Mouse (Mus musculus): ENCODE measurements at regions not wholly inside any gene's neighbourhood (a gene's known extent, or its start where the extent isn't known, plus 50 kb on each side); places are given as distances from the start of the nearest gene placed in this dataset.

- intact Hi-C loops (cut with DNase I), result no loop called here
- peak in 1 of 2 experiments; percentile 4 for DNase-seq (ENCODE audit: low spot score in 2 of 2)
These were observed 183.5 kb downstream of the Hsfy2 start for GRCm38 (mm10) chr1:56453756-56454155.

- intact Hi-C loops (cut with DNase I), result no loop called here
- no peak for DNase-seq (ENCODE audit: low spot score in 2 of 2)
These were observed 194.4 kb downstream of the Hsfy2 start for GRCm38 (mm10) chr1:56442835-56443234.

GRCm38 (mm10) chr1:56406786-56407185 is 230.4 kb downstream of the Hsfy2 start:
- intact Hi-C loops (cut with DNase I), result no loop called here
- no peak for DNase-seq (ENCODE audit: low spot score in 2 of 2)

- no peak for DNase-seq (ENCODE audit: low spot score in 2 of 2)
- intact Hi-C loops (cut with DNase I), result no loop called here
These were observed 233.9 kb downstream of the Hsfy2 start for GRCm38 (mm10) chr1:56403351-56403750.

GRCm38 (mm10) chr1:56395832-56396231 is 241.4 kb downstream of the Hsfy2 start:
- DNase-seq (ENCODE audit: low spot score in 2 of 2), result no peak
- intact Hi-C loops (cut with DNase I), result no loop called here

GRCm38 (mm10) chr1:56387086-56387485 is 250.1 kb downstream of the Hsfy2 start:
- intact Hi-C loops (cut with DNase I), result no loop called here
- DNase-seq (ENCODE audit: low spot score in 2 of 2), result no peak

GRCm38 (mm10) chr1:56366319-56366718 is 270.9 kb downstream of the Hsfy2 start:
- intact Hi-C loops (cut with DNase I), result no loop called here

GRCm38 (mm10) chr1:56360857-56361256 is 276.4 kb downstream of the Hsfy2 start:
- intact Hi-C loops (cut with DNase I), result no loop called here
- DNase-seq (ENCODE audit: low spot score in 2 of 2), result no peak

More at GRCm38 (mm10) chr1:56366319-56366718, 270.9 kb downstream of the Hsfy2 start:
- no peak for DNase-seq (ENCODE audit: low spot score in 2 of 2)

- intact Hi-C loops (cut with DNase I), result no loop called here
- no peak for DNase-seq (ENCODE audit: low spot score in 2 of 2)
These were observed 290.6 kb downstream of the Hsfy2 start for GRCm38 (mm10) chr1:56346638-56347037.

- intact Hi-C loops (cut with DNase I), result no loop called here
These were observed 292.3 kb downstream of the Hsfy2 start for GRCm38 (mm10) chr1:56344952-56345351.

GRCm38 (mm10) chr1:56327381-56327780 is 309.9 kb downstream of the Hsfy2 start:
- intact Hi-C loops (cut with DNase I), result no loop called here
- no peak for DNase-seq (ENCODE audit: low spot score in 2 of 2)

More at GRCm38 (mm10) chr1:56344952-56345351, 292.3 kb downstream of the Hsfy2 start:
- DNase-seq (ENCODE audit: low spot score in 2 of 2), result no peak

GRCm38 (mm10) chr1:56308586-56308985 is 328.6 kb downstream of the Hsfy2 start:
- intact Hi-C loops (cut with DNase I), result no loop called here
- no peak for DNase-seq (ENCODE audit: low spot score in 2 of 2)

- intact Hi-C loops (cut with DNase I), result no loop called here
- no peak for DNase-seq (ENCODE audit: low spot score in 2 of 2)
These were observed 342.8 kb downstream of the Hsfy2 start for GRCm38 (mm10) chr1:56294391-56294790.

- DNase-seq (ENCODE audit: low spot score in 2 of 2), result no peak
- intact Hi-C loops (cut with DNase I), result no loop called here
These were observed 347.5 kb downstream of the Hsfy2 start for GRCm38 (mm10) chr1:56289748-56290147.

GRCm38 (mm10) chr1:56286386-56287045 is 350.7 kb downstream of the Hsfy2 start:
- intact Hi-C loops (cut with DNase I), result no loop called here
- DNase-seq (ENCODE audit: low spot score in 2 of 2), result no peak

- intact Hi-C loops (cut with DNase I), result no loop called here
- DNase-seq (ENCODE audit: low spot score in 2 of 2), result no peak
These were observed 375.5 kb downstream of the Hsfy2 start for GRCm38 (mm10) chr1:56261708-56262107.

- intact Hi-C loops (cut with DNase I), result no loop called here
- no peak for DNase-seq (ENCODE audit: low spot score in 2 of 2)
These were observed 376.5 kb downstream of the Hsfy2 start for GRCm38 (mm10) chr1:56260759-56261158.

- intact Hi-C loops (cut with DNase I), result no loop called here
- DNase-seq (ENCODE audit: low spot score in 2 of 2), result no peak
These were observed 380.3 kb downstream of the Hsfy2 start for GRCm38 (mm10) chr1:56256839-56257490.

GRCm38 (mm10) chr1:56239686-56240085 is 397.5 kb downstream of the Hsfy2 start:
- DNase-seq (ENCODE audit: low spot score in 2 of 2), result no peak
- intact Hi-C loops (cut with DNase I), result loop anchor here (10.0 kb wide), 1 partner anchor 345 kb away; no protein-coding TSS in a partner anchor

- no peak for DNase-seq (ENCODE audit: low spot score in 2 of 2)
These were observed 410.8 kb downstream of the Hsfy2 start for GRCm38 (mm10) chr1:56226314-56227008.

GRCm38 (mm10) chr1:56219700-56220099 is 417.5 kb downstream of the Hsfy2 start:
- no peak for DNase-seq (ENCODE audit: low spot score in 2 of 2)
- intact Hi-C loops (cut with DNase I), result no loop called here

More at GRCm38 (mm10) chr1:56226314-56227008, 410.8 kb downstream of the Hsfy2 start:
- intact Hi-C loops (cut with DNase I), result no loop called here
